Mouse (Mus musculus): ENCODE data around the gene Tubb2b.
"Not testable (repeated sequence)": the region's sequence is repeated elsewhere in the genome, so short reads cannot be mapped to it uniquely, and the experiment has no call there.

Gene Tubb2b

DNA sequence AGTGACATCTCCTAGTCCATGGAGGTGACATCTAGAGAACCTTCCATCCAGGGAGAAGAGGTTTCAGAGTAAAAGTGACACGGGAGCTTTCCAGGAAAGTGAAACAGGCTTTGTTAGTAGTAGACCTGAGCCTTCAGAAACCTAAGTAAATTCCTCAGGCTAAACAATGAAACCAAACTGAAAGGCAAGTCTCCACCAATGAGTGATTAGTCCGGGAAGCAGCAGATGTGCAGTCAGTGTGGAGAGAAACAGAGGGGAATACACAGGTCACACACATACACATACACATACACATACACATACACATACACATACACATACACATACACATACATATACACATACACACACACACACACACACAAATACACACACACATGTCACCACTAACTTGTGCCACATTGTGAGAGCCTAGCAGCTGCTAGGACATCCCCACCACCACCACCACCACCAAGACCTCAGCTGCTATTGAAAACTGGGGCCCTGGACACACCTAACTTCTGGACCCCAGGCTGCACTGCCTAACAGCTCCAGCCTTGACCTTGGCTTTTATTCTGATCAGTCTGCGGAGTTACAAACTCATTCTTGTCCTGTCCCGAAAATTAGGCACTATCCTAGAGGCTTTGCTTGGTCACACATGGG is 21.1 kb downstream of the Tubb2b start:
- intact Hi-C loops (cut with DNase I), result no loop called here

- intact Hi-C loops (cut with DNase I), result no loop called here
Measured at GRCm38 (mm10) chr13:34106999-34107398, 23.3 kb downstream of the Tubb2b start.

- intact Hi-C loops (cut with DNase I), result no loop called here
Measured at GRCm38 (mm10) chr13:34106256-34106655, 24.0 kb downstream of the Tubb2b start.

DNA sequence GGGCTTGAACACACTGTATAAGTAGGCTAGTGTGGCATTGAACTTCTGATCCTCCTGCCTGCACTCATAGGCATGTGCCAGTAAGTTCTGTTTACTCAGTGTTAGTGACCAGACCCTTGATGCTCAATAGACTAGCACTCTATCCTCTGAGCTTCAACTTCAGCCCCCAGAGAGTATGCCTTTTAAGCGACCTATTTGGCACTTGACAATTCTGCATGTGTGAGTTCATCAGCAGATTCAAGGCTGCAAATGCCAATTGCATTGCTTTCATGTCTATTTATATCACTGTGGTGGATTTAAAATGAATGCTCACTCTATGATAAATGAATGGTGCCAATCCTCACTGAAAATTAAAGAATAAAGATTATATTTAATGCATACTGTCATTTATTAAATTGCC is 24.9 kb downstream of the Tubb2b start:
- intact Hi-C loops (cut with DNase I), result no loop called here

- intact Hi-C loops (cut with DNase I), result no loop called here
Measured at GRCm38 (mm10) chr13:34101908-34102307, 28.4 kb downstream of the Tubb2b start.

DNA sequence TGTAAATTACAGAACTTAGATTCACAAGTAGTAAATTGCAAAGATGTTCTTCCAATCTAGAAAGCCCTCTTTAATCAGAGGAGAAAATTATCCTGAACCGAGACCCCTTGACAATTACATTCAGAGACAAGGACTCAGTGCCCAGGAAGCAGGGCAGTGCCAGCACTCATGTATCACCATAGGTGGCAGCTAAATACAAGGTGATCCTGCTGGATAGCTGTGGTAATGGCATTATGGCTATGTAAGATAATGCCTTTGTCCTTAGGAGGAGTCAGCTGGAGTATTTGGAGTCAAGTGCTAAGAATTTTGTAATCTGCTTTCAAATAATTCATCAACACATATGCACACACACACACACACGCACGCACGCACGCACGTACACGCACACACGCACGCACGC is 29.0 kb downstream of the Tubb2b start:
- intact Hi-C loops (cut with DNase I), result no loop called here

GRCm38 (mm10) chr13:34100733-34101132 is 29.5 kb downstream of the Tubb2b start:
- intact Hi-C loops (cut with DNase I), result no loop called here

GRCm38 (mm10) chr13:34097086-34097485 is 33.2 kb downstream of the Tubb2b start:
- intact Hi-C loops (cut with DNase I), result no loop called here

- intact Hi-C loops (cut with DNase I), result no loop called here
Measured at GRCm38 (mm10) chr13:34096455-34096854, 33.8 kb downstream of the Tubb2b start.

DNA sequence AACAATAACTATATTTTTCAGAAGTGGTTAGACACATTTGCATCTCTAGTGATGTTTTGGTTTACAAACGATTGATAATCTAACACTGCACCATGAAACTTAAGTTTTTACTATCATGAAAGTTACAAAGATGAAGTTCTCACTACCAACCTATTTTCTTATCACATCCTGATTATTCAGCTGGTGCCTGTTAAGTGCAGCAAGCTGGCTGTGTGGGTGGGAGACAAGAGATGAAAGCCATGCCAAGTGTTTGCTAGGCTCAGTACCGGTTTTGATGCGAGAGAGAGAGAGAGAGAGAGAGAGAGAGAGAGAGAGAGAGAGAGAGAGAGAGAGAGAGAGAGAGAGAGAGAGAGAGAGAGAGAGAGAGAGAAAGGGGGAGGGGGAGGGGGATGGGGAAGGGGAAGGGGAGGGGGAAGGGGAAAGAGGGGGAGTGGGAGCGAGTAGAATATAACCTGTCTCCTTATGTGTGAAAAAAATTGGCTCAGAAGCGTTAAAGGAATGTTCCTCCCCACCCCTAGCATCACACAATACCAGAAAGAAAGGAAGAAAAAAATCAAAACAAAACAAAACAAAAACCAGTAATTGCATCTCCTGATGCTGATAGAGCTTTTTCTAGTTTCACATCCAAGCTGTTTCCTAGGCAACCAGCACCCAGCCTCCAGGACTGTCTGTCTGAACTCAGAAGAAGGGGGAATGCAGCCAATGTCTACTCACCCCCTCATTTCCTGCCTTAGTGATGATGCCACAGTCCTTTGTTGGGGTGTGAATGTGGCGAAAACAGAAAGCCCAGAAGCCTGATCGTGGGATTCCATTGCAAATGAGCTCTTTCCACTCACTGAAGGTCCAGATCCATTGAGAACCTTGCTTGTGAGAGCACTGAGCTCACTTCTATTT is 34.5 kb downstream of the Tubb2b start:
- intact Hi-C loops (cut with DNase I), result no loop called here

- intact Hi-C loops (cut with DNase I), result no loop called here
Measured at GRCm38 (mm10) chr13:34089358-34089757, 40.9 kb downstream of the Tubb2b start.

GRCm38 (mm10) chr13:34088871-34089288 is 41.4 kb downstream of the Tubb2b start:
- intact Hi-C loops (cut with DNase I), result no loop called here

DNA sequence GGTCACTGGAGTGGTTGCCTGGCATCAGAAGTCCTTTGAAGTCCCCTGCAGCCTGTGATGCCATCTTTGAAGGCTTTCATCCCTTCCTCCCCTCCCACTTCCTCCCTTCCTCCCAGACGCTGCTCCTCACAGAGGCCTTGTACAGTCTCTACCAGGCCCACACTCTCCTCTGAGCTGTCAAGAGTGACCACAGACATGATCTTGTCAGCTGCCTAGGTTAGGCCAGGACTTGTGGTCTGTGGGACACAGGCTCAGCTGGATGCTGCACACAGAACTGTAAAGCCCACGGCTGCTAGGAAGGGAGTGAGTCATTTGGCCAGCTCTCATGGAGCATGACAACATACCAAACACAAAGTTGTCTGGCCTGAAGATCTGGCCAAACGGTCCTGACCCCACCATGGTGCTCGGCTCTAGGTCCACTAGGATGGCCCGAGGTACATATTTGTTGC is 42.0 kb downstream of the Tubb2b start:
- intact Hi-C loops (cut with DNase I), result not testable (repeated sequence)

DNA sequence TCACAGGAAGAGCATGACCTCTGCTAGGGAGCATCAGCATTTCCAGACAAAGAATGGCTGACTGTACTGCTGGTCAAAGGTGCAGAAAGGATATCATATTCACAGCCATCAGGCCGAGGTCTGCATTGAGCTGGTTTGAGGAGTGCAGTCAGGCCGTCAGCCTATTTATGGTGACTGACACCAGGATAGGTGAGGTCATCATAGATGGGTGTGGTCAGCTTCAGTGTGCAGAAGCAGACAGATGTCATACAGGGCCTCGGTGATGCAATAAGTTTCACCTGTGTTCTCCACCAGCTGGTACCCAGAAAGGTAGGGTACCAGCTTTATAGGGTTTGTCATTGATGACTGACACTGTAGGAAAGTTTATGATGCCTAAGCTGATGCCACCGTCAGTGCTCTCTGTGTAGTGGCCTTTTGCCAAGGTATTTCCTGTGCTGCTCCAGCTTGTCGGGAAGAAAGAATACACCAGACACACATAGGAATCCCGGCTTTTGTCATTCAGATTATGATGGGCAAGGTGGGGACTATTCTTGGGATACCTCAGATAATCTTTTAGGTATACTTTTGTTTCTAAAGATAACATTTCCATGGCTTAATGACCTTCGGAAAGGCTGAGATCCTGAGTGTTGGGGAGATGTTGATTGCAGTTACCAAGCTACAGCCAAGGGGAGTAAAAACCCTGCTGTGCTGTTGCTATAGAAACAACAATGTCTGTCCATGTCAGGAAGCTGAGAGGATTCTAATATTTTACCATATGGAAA is 43.0 kb downstream of the Tubb2b start:
- intact Hi-C loops (cut with DNase I), result no loop called here

- intact Hi-C loops (cut with DNase I), result no loop called here
Measured at GRCm38 (mm10) chr13:34084026-34084750, 46.1 kb downstream of the Tubb2b start.

GRCm38 (mm10) chr13:34081926-34082325 is 48.3 kb downstream of the Tubb2b start:
- intact Hi-C loops (cut with DNase I), result no loop called here

DNA sequence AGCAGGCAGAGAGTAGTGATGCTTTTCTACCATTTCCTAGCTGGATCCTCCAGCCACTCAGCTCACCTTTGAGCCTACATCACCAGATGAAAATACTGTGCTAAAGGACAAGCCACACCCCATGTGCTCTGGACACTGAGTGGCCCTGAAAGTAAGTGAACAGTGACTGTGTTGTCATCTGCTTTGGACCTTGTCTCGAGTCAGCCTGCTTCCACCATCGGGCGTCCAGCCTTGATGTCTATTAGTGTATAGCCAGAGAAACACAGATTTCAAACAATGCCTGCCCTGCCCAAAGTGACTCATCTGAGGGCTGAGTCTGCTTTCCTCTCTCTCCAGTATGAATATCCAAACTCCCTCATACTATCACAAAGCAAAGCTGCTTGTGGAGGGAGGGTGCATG is 50.5 kb downstream of the Tubb2b start:
- intact Hi-C loops (cut with DNase I), result loop anchor here (2.0 kb wide), 1 partner anchor 75 kb away; no protein-coding TSS in a partner anchor

GRCm38 (mm10) chr13:34078500-34079280 is 51.6 kb downstream of the Tubb2b start:
- intact Hi-C loops (cut with DNase I), result loop anchor here (2.0 kb wide), 1 partner anchor 76 kb away; no protein-coding TSS in a partner anchor

DNA sequence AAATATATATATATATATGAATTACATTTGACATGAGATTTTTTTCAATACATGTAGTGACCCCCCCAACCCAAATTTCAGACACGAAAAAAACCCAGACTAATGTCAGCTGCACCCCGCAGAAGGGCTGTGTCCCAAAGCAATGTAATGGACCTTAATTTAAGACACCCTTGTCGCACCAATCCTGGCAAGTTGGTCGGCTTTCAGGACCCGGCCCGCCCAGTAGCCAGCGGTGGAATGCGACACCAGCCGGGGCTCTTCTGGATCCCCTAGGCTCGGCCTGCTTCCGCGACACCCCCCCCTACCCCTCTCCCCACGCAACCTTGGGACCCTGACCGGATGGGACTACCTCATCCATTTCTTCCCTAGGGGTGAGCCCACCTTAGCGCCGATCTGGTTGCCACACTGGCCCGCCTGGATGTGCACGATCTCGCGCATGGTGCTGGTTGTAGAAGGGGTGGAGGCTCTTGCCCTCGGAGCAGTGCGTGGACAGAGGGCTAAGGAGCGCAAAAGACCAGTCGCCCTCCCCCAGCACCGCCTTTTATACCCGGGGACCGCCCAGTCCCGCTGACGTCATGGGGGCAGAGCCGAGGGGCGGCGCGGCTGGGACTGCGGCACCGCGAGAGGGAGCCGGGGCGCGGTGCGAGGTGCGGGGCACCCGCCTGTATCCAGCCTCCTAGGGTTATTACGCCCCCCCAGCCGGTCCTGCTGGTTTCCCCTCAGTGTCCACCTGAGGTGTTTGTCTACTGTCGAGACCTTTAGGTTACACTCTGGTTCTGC is 52.6 kb downstream of the Tubb2b start, which contains the start of gene Tubb2a:
Tubb2a (minus strand) TSS at position 516 of the 780 bp plus-strand sequence.
- intact Hi-C loops (cut with DNase I), result loop anchor here (2.0 kb wide), 1 partner anchor 77 kb away; no protein-coding TSS in a partner anchor

Data from adrenal gland (tissue).